23 mouse cellular contexts compared by ENCODE assay signal in the genomic region with DNA sequence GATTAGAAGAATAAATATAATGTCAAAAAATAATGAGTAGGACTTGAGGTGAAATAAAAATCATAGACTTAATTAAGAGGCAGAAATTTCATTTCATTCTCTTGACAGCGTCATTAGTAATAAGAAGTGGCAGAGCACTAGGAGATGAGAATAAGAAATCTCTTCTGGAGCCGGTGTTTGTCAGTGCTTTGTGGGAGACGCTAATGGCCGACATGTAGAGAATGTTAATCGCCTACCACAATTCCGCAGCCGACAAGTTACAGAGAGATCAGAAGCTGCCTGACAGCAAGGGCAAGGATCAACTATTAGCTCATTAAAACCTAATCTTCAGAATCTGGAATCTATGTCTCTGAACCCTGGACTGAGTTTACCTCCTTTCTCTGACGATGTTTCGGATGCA. TPM values are rescaled to one million over a fixed set of nuclear protein-coding genes. Genes with fewer than 3 reads are reported as not detected.
DNase-seq lines count a peak whose midpoint lies in the region; ATAC-seq and TF ChIP-seq lines count a peak whose summit lies in the region.
"Had no signal": no experiment of that assay in that cellular context is flagged by ENCODE, and none has a peak within 500 bp of the region (broad histone marks: within the 10 kb centered on the region; RNA-seq: fewer than 3 reads in every experiment).

No protein-coding gene starts in this region.

- H3K4me2 ChIP-seq in hindbrain, embryonic 14.5 days (replicated peaks) = no peak overlapping the region
- H3K4me2 ChIP-seq in hindbrain, embryonic 12.5 days (replicated peaks) = no peak overlapping the region
- H3K4me2 ChIP-seq in lung, embryonic 14.5 days = peak overlapping the region; percentile 28
- H3K4me2 ChIP-seq in neural tube, embryonic 13.5 days = no peak overlapping the region
- H3K4me2 ChIP-seq in neural tube, embryonic 15.5 days = no peak overlapping the region
- H3K4me2 ChIP-seq: forebrain, embryonic 12.5 days; heart, embryonic 13.5 days; intestine, embryonic 15.5 days; neural tube, embryonic 12.5 days had no signal

- TF ChIP-seq CTCF in lung, embryonic 14.5 days (IDR thresholded peaks at IDR 0.05; ENCODE audit: low read depth) = no peak

- peaks cover 9% of the 10 kb centered on the region; the same call in 1 of the 2 replicates for H3K4me1 ChIP-seq in hindbrain, embryonic 14.5 days (replicated peaks; ENCODE audit: control insufficient read depth, insufficient read depth, low read length)
- H3K4me1 ChIP-seq in hindbrain, embryonic 12.5 days = peaks cover 15% of the 10 kb centered on the region
- peaks cover 3% of the 10 kb centered on the region; the same call in 1 of the 2 replicates for H3K4me1 ChIP-seq in lung, embryonic 14.5 days (ENCODE audit: insufficient read depth)
- H3K4me1 ChIP-seq in neural tube, embryonic 13.5 days (replicated peaks) = peaks cover 12% of the 10 kb centered on the region; the same call in 1 of the 2 replicates
- H3K4me1 ChIP-seq in neural tube, embryonic 15.5 days = 0 out of 2 replicates have a peak, but pooled peaks cover 3% of the 10 kb centered on the region
- H3K4me1 ChIP-seq: intestine, embryonic 15.5 days had no signal

- ATAC-seq in hindbrain, embryonic 14.5 days (ENCODE audit: low FRiP score) = no peak
- no peak for ATAC-seq in hindbrain, embryonic 12.5 days (ENCODE audit: low FRiP score)
- ATAC-seq in lung, embryonic 14.5 days (ENCODE audit: insufficient read depth) = no peak
- ATAC-seq in neural tube, embryonic 13.5 days (ENCODE audit: low read depth) = no peak
- ATAC-seq in neural tube, embryonic 15.5 days (ENCODE audit: low FRiP score) = no peak
- ATAC-seq: intestine, embryonic 15.5 days had no signal

- H3K27me3 ChIP-seq in hindbrain, embryonic 14.5 days (ENCODE audit: control insufficient read depth, insufficient read depth, low read length) = no peaks in the 10 kb centered on the region
- no peaks in the 10 kb centered on the region for H3K27me3 ChIP-seq in hindbrain, embryonic 12.5 days
- no peaks in the 10 kb centered on the region for H3K27me3 ChIP-seq in lung, embryonic 14.5 days (ENCODE audit: insufficient read depth, low read length)
- no peaks in the 10 kb centered on the region for H3K27me3 ChIP-seq in neural tube, embryonic 13.5 days
- H3K27me3 ChIP-seq in neural tube, embryonic 15.5 days (replicated peaks) = no peaks in the 10 kb centered on the region
- H3K27me3 ChIP-seq: CH12.LX; forebrain, embryonic 12.5 days; heart, embryonic 13.5 days; intestine, embryonic 15.5 days; neural tube, embryonic 12.5 days had no signal

- no peaks in the 10 kb centered on the region for H3K9me3 ChIP-seq in hindbrain, embryonic 14.5 days (ENCODE audit: control insufficient read depth, low read length)
- H3K9me3 ChIP-seq in hindbrain, embryonic 12.5 days (replicated peaks) = no peaks in the 10 kb centered on the region
- H3K9me3 ChIP-seq in lung, embryonic 14.5 days (ENCODE audit: low read depth, low read length) = no peaks in the 10 kb centered on the region
- H3K9me3 ChIP-seq in neural tube, embryonic 13.5 days = no peaks in the 10 kb centered on the region
- no peaks in the 10 kb centered on the region for H3K9me3 ChIP-seq in neural tube, embryonic 15.5 days (replicated peaks)
- H3K9me3 ChIP-seq: forebrain, embryonic 12.5 days; heart, embryonic 13.5 days; intestine, embryonic 15.5 days; neural tube, embryonic 12.5 days had no signal

- H3K4me3 ChIP-seq in hindbrain, embryonic 14.5 days (replicated peaks; ENCODE audit: low read length) = no peak overlapping the region
- no peak overlapping the region for H3K4me3 ChIP-seq in hindbrain, embryonic 12.5 days
- no peak overlapping the region for H3K4me3 ChIP-seq in lung, embryonic 14.5 days (ENCODE audit: low read depth, low read length)
- no peak overlapping the region for H3K4me3 ChIP-seq in neural tube, embryonic 13.5 days
- no peak overlapping the region for H3K4me3 ChIP-seq in neural tube, embryonic 15.5 days (replicated peaks)
- H3K4me3 ChIP-seq: forebrain, embryonic 12.5 days; heart, embryonic 13.5 days; intestine, embryonic 15.5 days; neural tube, embryonic 12.5 days had no signal

- no peaks in the 10 kb centered on the region for H3K36me3 ChIP-seq in hindbrain, embryonic 14.5 days (replicated peaks; ENCODE audit: control insufficient read depth, insufficient read depth)
- H3K36me3 ChIP-seq in hindbrain, embryonic 12.5 days = no peaks in the 10 kb centered on the region
- no peaks in the 10 kb centered on the region for H3K36me3 ChIP-seq in lung, embryonic 14.5 days (ENCODE audit: insufficient read depth)
- peaks cover 5% of the 10 kb centered on the region; the same call in 1 of the 2 replicates for H3K36me3 ChIP-seq in neural tube, embryonic 13.5 days
- H3K36me3 ChIP-seq in neural tube, embryonic 15.5 days = no peaks in the 10 kb centered on the region
- H3K36me3 ChIP-seq: forebrain, embryonic 12.5 days; heart, embryonic 13.5 days; intestine, embryonic 15.5 days; neural tube, embryonic 12.5 days had no signal

- WGBS in hindbrain, embryonic 14.5 days = 50% methylated on average over 9 of the region's 9 CpGs
- 65% methylated on average over 9 of the region's 9 CpGs for WGBS in hindbrain, embryonic 12.5 days
- WGBS in lung, embryonic 14.5 days = 41% methylated on average over 9 of the region's 9 CpGs
- WGBS in neural tube, embryonic 13.5 days = 54% methylated on average over 9 of the region's 9 CpGs
- 58% methylated on average over 9 of the region's 9 CpGs for WGBS in neural tube, embryonic 15.5 days

- H3K9ac ChIP-seq in hindbrain, embryonic 14.5 days = no peak overlapping the region
- no peak overlapping the region for H3K9ac ChIP-seq in hindbrain, embryonic 12.5 days
- no peak overlapping the region for H3K9ac ChIP-seq in lung, embryonic 14.5 days
- H3K9ac ChIP-seq in neural tube, embryonic 13.5 days = no peak overlapping the region
- no peak overlapping the region for H3K9ac ChIP-seq in neural tube, embryonic 15.5 days (replicated peaks)
- H3K9ac ChIP-seq: forebrain, embryonic 12.5 days; heart, embryonic 13.5 days; intestine, embryonic 15.5 days; neural tube, embryonic 12.5 days had no signal

- peak overlapping the region; percentile 36; the same call in 1 of the 2 replicates for H3K27ac ChIP-seq in hindbrain, embryonic 14.5 days
- no peak overlapping the region for H3K27ac ChIP-seq in hindbrain, embryonic 12.5 days
- H3K27ac ChIP-seq in lung, embryonic 14.5 days (ENCODE audit: low read depth) = no peak overlapping the region
- H3K27ac ChIP-seq in neural tube, embryonic 13.5 days (replicated peaks) = peak overlapping the region; percentile 42; the same call in 1 of the 2 replicates
- no peak overlapping the region for H3K27ac ChIP-seq in neural tube, embryonic 15.5 days (replicated peaks)
- H3K27ac ChIP-seq: forebrain, embryonic 12.5 days; heart, embryonic 13.5 days; intestine, embryonic 15.5 days; neural tube, embryonic 12.5 days had no signal

- DNase-seq in hindbrain, embryonic 14.5 days (ENCODE audit: low spot score) = peak; percentile 30
- DNase-seq in lung, embryonic 14.5 days = peak; percentile 26
- no peak for DNase-seq in lung, adult 18-20 months
- DNase-seq in thymus, postnatal 4 days = no peak
- DNase-seq: adrenal gland, postnatal 25 days; cerebellum, adult 18-20 months; cerebellum, postnatal 25 days; gastrocnemius, postnatal 10 days; heart, adult 18-20 months; heart, postnatal 36 days; kidney, postnatal 4 days; liver; right cerebral cortex, postnatal 14 days; spleen, adult 18-20 months; thymus, postnatal 25 days had no signal

RNA-seq across cellular contexts. Expression of gene Cir1, which starts 35.3 kb away (rescaled TPM):
- 26.5 and 28.0 TPM in 2 replicates for polyA plus RNA-seq in hindbrain, embryonic 14.5 days (2014; fragmentation: Nextera tagmentation; extraction: Ambion mirVana)
- 28.4 and 29.7 TPM in 2 replicates for polyA plus RNA-seq in hindbrain, embryonic 12.5 days (2016; fragmentation: Nextera tagmentation; extraction: Ambion mirVana)
- 20.9 and 23.8 TPM in 2 replicates for polyA plus RNA-seq in lung, embryonic 14.5 days (2014; fragmentation: Nextera tagmentation; extraction: Ambion mirVana)
- 29.2 and 30.4 TPM in 2 replicates for polyA plus RNA-seq in neural tube, embryonic 13.5 days (2015; fragmentation: Nextera tagmentation; extraction: Ambion mirVana)
- 23.1 and 26.9 TPM in 2 replicates for polyA plus RNA-seq in neural tube, embryonic 15.5 days (2015; fragmentation: Nextera tagmentation; extraction: Ambion mirVana)

RNA-seq across cellular contexts. Expression of gene Scrn3, which starts 35.4 kb away (rescaled TPM):
- polyA plus RNA-seq in hindbrain, embryonic 14.5 days (2014; fragmentation: Nextera tagmentation; extraction: Ambion mirVana) = 6.9 and 7.0 TPM in 2 replicates
- 13.2 and 13.6 TPM in 2 replicates for polyA plus RNA-seq in hindbrain, embryonic 12.5 days (2016; fragmentation: Nextera tagmentation; extraction: Ambion mirVana)
- 15.0 and 15.9 TPM in 2 replicates for polyA plus RNA-seq in lung, embryonic 14.5 days (2014; fragmentation: Nextera tagmentation; extraction: Ambion mirVana)
- polyA plus RNA-seq in neural tube, embryonic 13.5 days (2015; fragmentation: Nextera tagmentation; extraction: Ambion mirVana) = 9.0 and 10.2 TPM in 2 replicates
- 9.8 TPM in 2 replicates for polyA plus RNA-seq in neural tube, embryonic 15.5 days (2015; fragmentation: Nextera tagmentation; extraction: Ambion mirVana)

RNA-seq across cellular contexts. Expression of gene Gpr155, which starts 38.6 kb away (rescaled TPM):
- 15.2 and 17.9 TPM in 2 replicates for polyA plus RNA-seq in hindbrain, embryonic 14.5 days (2014; fragmentation: Nextera tagmentation; extraction: Ambion mirVana)
- 9.2 and 10.0 TPM in 2 replicates for polyA plus RNA-seq in hindbrain, embryonic 12.5 days (2016; fragmentation: Nextera tagmentation; extraction: Ambion mirVana)
- polyA plus RNA-seq in lung, embryonic 14.5 days (2014; fragmentation: Nextera tagmentation; extraction: Ambion mirVana) = 6.2 and 6.9 TPM in 2 replicates
- polyA plus RNA-seq in neural tube, embryonic 13.5 days (2015; fragmentation: Nextera tagmentation; extraction: Ambion mirVana) = 14.8 and 16.0 TPM in 2 replicates
- 14.3 and 15.6 TPM in 2 replicates for polyA plus RNA-seq in neural tube, embryonic 15.5 days (2015; fragmentation: Nextera tagmentation; extraction: Ambion mirVana)

Comparison
In these comparisons a context has a peak if more than half of its experiments do, and no peak if none do; other contexts are left out.
1. DNase-seq: peak in hindbrain, embryonic 14.5 days (single experiment) and lung, embryonic 14.5 days (single experiment); none in lung, adult 18-20 months (0 of 2) and thymus, postnatal 4 days (single experiment).
2. H3K27ac ChIP-seq: peak in hindbrain, embryonic 14.5 days (single experiment) and neural tube, embryonic 13.5 days (single experiment); none in hindbrain, embryonic 12.5 days (single experiment), lung, embryonic 14.5 days (single experiment) and neural tube, embryonic 15.5 days (single experiment).